Mouse (Mus musculus) intestine, postnatal 0 days (tissue): ENCODE measurements around the gene Ranbp9. TPM values are rescaled to one million over a fixed set of nuclear protein-coding genes. Genes with fewer than 3 reads are reported as not detected.
A peak's percentile ranks its signal among the peaks of the same experiment; 100 is the strongest.

Experiments
- ATAC-seq: fragments of 200-750 bp; cut with Nextera tagmentation; 2 replicates; pipeline ENCODE4 v1.8.0; 2017; ENCODE audit warnings: mild to moderate bottlenecking, moderate TSS enrichment, moderate library complexity
- H3K27ac ChIP-seq: fragments of 300-500 bp; sonication (generic); 2 replicates; pipeline ENCODE4 v1.5.1; 2014; ENCODE audit warnings: mild to moderate bottlenecking, low read depth, low read length, moderate library complexity
- H3K27me3 ChIP-seq: fragments of 300-500 bp; sonication (generic); replicated peaks from 2 replicates; pipeline ENCODE4 v1.6.1; 2014; ENCODE audit warnings: low read length, mixed read lengths; ENCODE audit not compliant: control insufficient read depth, insufficient read depth
- H3K36me3 ChIP-seq: fragments of 300-500 bp; sonication (generic); 2 replicates; pipeline ENCODE4 v1.6.1; 2014; ENCODE audit warnings: mild to moderate bottlenecking, moderate library complexity; ENCODE audit not compliant: control insufficient read depth, insufficient read depth
- H3K4me1 ChIP-seq: fragments of 300-500 bp; sonication (generic); replicated peaks from 2 replicates; pipeline ENCODE4 v1.6.1; 2014; ENCODE audit warnings: antibody characterized with exemption, low read length, mixed read lengths; ENCODE audit not compliant: control insufficient read depth, insufficient read depth
- H3K4me2 ChIP-seq: fragments of 300-500 bp; sonication (generic); replicated peaks from 2 replicates; pipeline ENCODE4 v1.6.1; 2014; ENCODE audit warnings: low read depth, mild to moderate bottlenecking, moderate library complexity
- H3K4me3 ChIP-seq: fragments of 300-500 bp; sonication (generic); 2 replicates; pipeline ENCODE4 v1.5.1; 2014; ENCODE audit warnings: low read depth, low read length
- H3K9ac ChIP-seq: fragments of 300-500 bp; sonication (generic); 2 replicates; pipeline ENCODE4 v1.6.1; 2014; ENCODE audit warnings: mild to moderate bottlenecking, low read depth, low read length
- H3K9me3 ChIP-seq: fragments of 300-500 bp; sonication (generic); 2 replicates; pipeline ENCODE4 v1.6.1; 2016; ENCODE audit warnings: mixed run types; ENCODE audit not compliant: control insufficient read depth
- CTCF ChIP-seq: sonication (generic); IDR thresholded peaks from 2 replicates; pipeline ENCODE4 v1.5.1; 2016; ENCODE audit warnings: low read depth, mild to moderate bottlenecking, control low read depth, antibody characterized with exemption, moderate library complexity
- WGBS: fragments of 180-500 bp; shearing (Covaris S2); extraction: QIAGEN DNeasy Blood & Tissue Kit; methylation state at CpG from one replicate; pipeline ENCODE4 v1.1.7; 2014; 5-methylcytosine and 5-hydroxymethylcytosine counted together
- polyA plus RNA-seq: library from polyadenylated mRNA; unstranded; fragments of >200 nt; fragmentation: Nextera tagmentation; extraction: Ambion mirVana; gene quantifications from 2 replicates; pipeline ENCODE4 v1.2.1, GENCODE M21; 2015

Ranbp9 gene
- polyA plus RNA-seq, 1 experiment from 2014 or later = 7.2 TPM

GRCm38 (mm10) chr13:43493058-43493481, 12.0 kb upstream of the Ranbp9 start:
- no peaks in the 10 kb centered on the region for H3K36me3 ChIP-seq
- no peak overlapping the region for H3K9ac ChIP-seq
- no peak for TF ChIP-seq CTCF
- H3K27me3 ChIP-seq = no peaks in the 10 kb centered on the region
- no peak overlapping the region for H3K4me3 ChIP-seq
- no peak overlapping the region for H3K27ac ChIP-seq
- ATAC-seq = no peak
- no peaks in the 10 kb centered on the region for H3K4me1 ChIP-seq
- H3K9me3 ChIP-seq = no peaks in the 10 kb centered on the region
- no peak overlapping the region for H3K4me2 ChIP-seq
- WGBS = 64% methylated on average over 11 of the region's 11 CpGs

- no peak overlapping the region for H3K9ac ChIP-seq
- no peak overlapping the region for H3K4me2 ChIP-seq
- no peak overlapping the region for H3K4me3 ChIP-seq
- H3K27me3 ChIP-seq = no peaks in the 10 kb centered on the region
- no peak for ATAC-seq
- no peaks in the 10 kb centered on the region for H3K4me1 ChIP-seq
- WGBS = 65% methylated on average over 12 of the region's 12 CpGs
- H3K36me3 ChIP-seq = no peaks in the 10 kb centered on the region
- no peak overlapping the region for H3K27ac ChIP-seq
- no peak for TF ChIP-seq CTCF
- H3K9me3 ChIP-seq = no peaks in the 10 kb centered on the region
These were observed 5.6 kb upstream of the Ranbp9 start for GRCm38 (mm10) chr13:43486501-43487213.

GRCm38 (mm10) chr13:43485278-43485976, 4.3 kb upstream of the Ranbp9 start:
- Histone ChIP-seq H3K9ac (no peak overlapping the region), H3K27me3 (no peaks in the 10 kb centered on the region), H3K9me3 (no peaks in the 10 kb centered on the region), H3K36me3 (no peaks in the 10 kb centered on the region), H3K27ac (no peak overlapping the region), H3K4me1 (no peaks in the 10 kb centered on the region), H3K4me2 (no peak overlapping the region), H3K4me3 (no peak overlapping the region)
- no peak for ATAC-seq
- no peak for TF ChIP-seq CTCF
- WGBS = 88% methylated on average over 5 of the region's 5 CpGs

- no peaks in the 10 kb centered on the region for H3K36me3 ChIP-seq
- no peak overlapping the region for H3K27ac ChIP-seq
- ATAC-seq = no peak
- no peaks in the 10 kb centered on the region for H3K9me3 ChIP-seq
- TF ChIP-seq CTCF = no peak
- H3K4me1 ChIP-seq = no peaks in the 10 kb centered on the region
- no peak overlapping the region for H3K4me3 ChIP-seq
- no peaks in the 10 kb centered on the region for H3K27me3 ChIP-seq
- H3K4me2 ChIP-seq = no peak overlapping the region
- 75% methylated on average over 9 of the region's 9 CpGs for WGBS
- H3K9ac ChIP-seq = no peak overlapping the region
These were observed 1.7 kb upstream of the Ranbp9 start for GRCm38 (mm10) chr13:43482782-43483181.

- Histone ChIP-seq H3K4me1 (no peaks in the 10 kb centered on the region), H3K4me3 (peak overlapping the region; percentile 88), H3K9ac (peak overlapping the region; percentile 97), H3K4me2 (peak overlapping the region; percentile 75), H3K27me3 (no peaks in the 10 kb centered on the region), H3K36me3 (no peaks in the 10 kb centered on the region), H3K27ac (peak overlapping the region; percentile 99), H3K9me3 (no peaks in the 10 kb centered on the region)
- no peak for TF ChIP-seq CTCF
- WGBS = 45% methylated on average over 6 of the region's 6 CpGs
- no peak for ATAC-seq
These were observed 770 bp upstream of the Ranbp9 start for GRCm38 (mm10) chr13:43481859-43482245.

- H3K4me2 ChIP-seq = peak overlapping the region; percentile 75
- no peak for TF ChIP-seq CTCF
- no peaks in the 10 kb centered on the region for H3K27me3 ChIP-seq
- under 1% methylated on average over 33 of the region's 67 CpGs for WGBS
- no peaks in the 10 kb centered on the region for H3K36me3 ChIP-seq
- H3K4me1 ChIP-seq = no peaks in the 10 kb centered on the region
- H3K27ac ChIP-seq = peak overlapping the region; percentile 99
- H3K4me3 ChIP-seq = peak overlapping the region; percentile 88
- H3K9ac ChIP-seq = peak overlapping the region; percentile 97
- peak; percentile 21 for ATAC-seq
- no peaks in the 10 kb centered on the region for H3K9me3 ChIP-seq
These were observed 506 bp downstream of the Ranbp9 start for GRCm38 (mm10) chr13:43480595-43480956.
